Mouse (Mus musculus) neural tube, embryonic 12.5 days (tissue): ENCODE measurements around the gene Gm11011. TPM values are rescaled to one million over a fixed set of nuclear protein-coding genes. Genes with fewer than 3 reads are reported as not detected.

Experiments used
- ATAC-seq: fragments of 200-750 bp; cut with Nextera tagmentation; 2 replicates; pipeline ENCODE4 v1.8.0; 2017; ENCODE audit warnings: low read depth, mild to moderate bottlenecking, moderate TSS enrichment, moderate library complexity; ENCODE audit not compliant: low FRiP score
- H3K27ac ChIP-seq: fragments of 300-500 bp; sonication (generic); 2 replicates; pipeline ENCODE4 v1.5.1; 2016
- H3K27me3 ChIP-seq: fragments of 300-500 bp; sonication (generic); replicated peaks from 2 replicates; pipeline ENCODE4 v1.6.1; 2016; ENCODE audit warnings: mild to moderate bottlenecking
- H3K36me3 ChIP-seq: fragments of 300-500 bp; sonication (generic); 2 replicates; pipeline ENCODE4 v1.6.1; 2016; ENCODE audit warnings: mild to moderate bottlenecking
- H3K4me1 ChIP-seq: fragments of 300-500 bp; sonication (generic); 2 replicates; pipeline ENCODE4 v1.6.1; 2016
- H3K4me2 ChIP-seq: fragments of 300-500 bp; sonication (generic); replicated peaks from 2 replicates; pipeline ENCODE4 v1.6.1; 2016; ENCODE audit warnings: mild to moderate bottlenecking
- H3K4me3 ChIP-seq: fragments of 300-500 bp; sonication (generic); 2 replicates; pipeline ENCODE4 v1.5.1; 2016
- H3K9ac ChIP-seq: fragments of 300-500 bp; sonication (generic); 2 replicates; pipeline ENCODE4 v1.6.1; 2016; ENCODE audit warnings: mild to moderate bottlenecking
- H3K9me3 ChIP-seq: fragments of 300-500 bp; sonication (generic); 2 replicates; pipeline ENCODE4 v1.6.1; 2016; ENCODE audit warnings: mild to moderate bottlenecking
- WGBS: fragments of 180-500 bp; shearing (Covaris S2); methylation state at CpG from one replicate; pipeline ENCODE4 v1.1.7; 2016; 5-methylcytosine and 5-hydroxymethylcytosine counted together
- polyA plus RNA-seq: library from polyadenylated mRNA; unstranded; fragments of >200 nt; fragmentation: Nextera tagmentation; extraction: Ambion mirVana; gene quantifications from 2 replicates; pipeline ENCODE4 v1.2.1, GENCODE M21; 2016

The Gm11011 gene
- polyA plus RNA-seq, 1 experiment from 2014 or later = not detected

GRCm38 (mm10) chr2:169584745-169585456, 2.6 kb downstream of the Gm11011 start:
- Histone ChIP-seq H3K4me3 (no peak overlapping the region), H3K27me3 (no peaks in the 10 kb centered on the region), H3K27ac (no peak overlapping the region), H3K4me1 (no peaks in the 10 kb centered on the region), H3K9me3 (no peaks in the 10 kb centered on the region), H3K36me3 (no peaks in the 10 kb centered on the region), H3K4me2 (no peak overlapping the region), H3K9ac (no peak overlapping the region)
- no peak for ATAC-seq
- 63% methylated on average over 15 of the region's 15 CpGs for WGBS

- WGBS = 73% methylated on average over 3 of the region's 3 CpGs
- ATAC-seq = no peak
- no peak overlapping the region for H3K4me3 ChIP-seq
- H3K9ac ChIP-seq = no peak overlapping the region
- H3K9me3 ChIP-seq = no peaks in the 10 kb centered on the region
- no peak overlapping the region for H3K27ac ChIP-seq
- H3K4me1 ChIP-seq = no peaks in the 10 kb centered on the region
- H3K27me3 ChIP-seq = no peaks in the 10 kb centered on the region
- no peak overlapping the region for H3K4me2 ChIP-seq
- H3K36me3 ChIP-seq = no peaks in the 10 kb centered on the region
Observed at GRCm38 (mm10) chr2:169583476-169583875, 4.1 kb downstream of the Gm11011 start.

- no peaks in the 10 kb centered on the region for H3K36me3 ChIP-seq
- no peak overlapping the region for H3K4me2 ChIP-seq
- no peaks in the 10 kb centered on the region for H3K4me1 ChIP-seq
- no peak for ATAC-seq
- H3K9me3 ChIP-seq = no peaks in the 10 kb centered on the region
- H3K4me3 ChIP-seq = no peak overlapping the region
- H3K27ac ChIP-seq = no peak overlapping the region
- H3K9ac ChIP-seq = no peak overlapping the region
- 77% methylated on average over 7 of the region's 7 CpGs for WGBS
- H3K27me3 ChIP-seq = no peaks in the 10 kb centered on the region
Observed at GRCm38 (mm10) chr2:169577508-169578196, 9.9 kb downstream of the Gm11011 start.

- H3K4me1 ChIP-seq = no peaks in the 10 kb centered on the region
- ATAC-seq = no peak
- no peaks in the 10 kb centered on the region for H3K36me3 ChIP-seq
- no peak overlapping the region for H3K4me2 ChIP-seq
- H3K27ac ChIP-seq = no peak overlapping the region
- WGBS = 78% methylated on average over 10 of the region's 10 CpGs
- H3K4me3 ChIP-seq = no peak overlapping the region
- H3K9me3 ChIP-seq = no peaks in the 10 kb centered on the region
- no peaks in the 10 kb centered on the region for H3K27me3 ChIP-seq
- H3K9ac ChIP-seq = no peak overlapping the region
Observed at GRCm38 (mm10) chr2:169570063-169570462, 17.5 kb downstream of the Gm11011 start.

- Histone ChIP-seq H3K4me3 (no peak overlapping the region), H3K36me3 (no peaks in the 10 kb centered on the region), H3K27me3 (no peaks in the 10 kb centered on the region), H3K9me3 (no peaks in the 10 kb centered on the region), H3K9ac (no peak overlapping the region), H3K4me2 (no peak overlapping the region), H3K4me1 (no peaks in the 10 kb centered on the region), H3K27ac (no peak overlapping the region)
- 80% methylated on average over 4 of the region's 4 CpGs for WGBS
- no peak for ATAC-seq
Observed at GRCm38 (mm10) chr2:169566159-169566558, 21.4 kb downstream of the Gm11011 start.

- Histone ChIP-seq H3K4me3 (no peak overlapping the region), H3K4me1 (no peaks in the 10 kb centered on the region), H3K36me3 (no peaks in the 10 kb centered on the region), H3K9ac (no peak overlapping the region), H3K4me2 (no peak overlapping the region), H3K27me3 (no peaks in the 10 kb centered on the region), H3K27ac (no peak overlapping the region), H3K9me3 (no peaks in the 10 kb centered on the region)
- ATAC-seq = no peak
- WGBS = 90% methylated on average over 7 of the region's 7 CpGs
Observed at GRCm38 (mm10) chr2:169565751-169566150, 21.8 kb downstream of the Gm11011 start.

GRCm38 (mm10) chr2:169545674-169546073, 41.9 kb downstream of the Gm11011 start:
- Histone ChIP-seq H3K4me1 (no peaks in the 10 kb centered on the region), H3K36me3 (no peaks in the 10 kb centered on the region), H3K27ac (no peak overlapping the region), H3K27me3 (no peaks in the 10 kb centered on the region), H3K4me3 (no peak overlapping the region), H3K9me3 (no peaks in the 10 kb centered on the region), H3K9ac (no peak overlapping the region), H3K4me2 (no peak overlapping the region)
- no peak for ATAC-seq
- WGBS = 88% methylated on average over 7 of the region's 7 CpGs

- H3K27me3 ChIP-seq = no peaks in the 10 kb centered on the region
- no peaks in the 10 kb centered on the region for H3K4me1 ChIP-seq
- H3K9ac ChIP-seq = no peak overlapping the region
- no peaks in the 10 kb centered on the region for H3K36me3 ChIP-seq
- no peak overlapping the region for H3K4me2 ChIP-seq
- no peak overlapping the region for H3K4me3 ChIP-seq
- H3K9me3 ChIP-seq = no peaks in the 10 kb centered on the region
- H3K27ac ChIP-seq = no peak overlapping the region
- WGBS = 84% methylated on average over 4 of the region's 4 CpGs
- ATAC-seq = no peak
Observed at GRCm38 (mm10) chr2:169538906-169539305, 48.6 kb downstream of the Gm11011 start.

Other genes with a start within 250 kb of the Gm11011 start
- gene Tshz2, start 45.3 kb upstream of the Gm11011 start, polyA plus RNA-seq = 30.7 and 33.7 TPM in 2 replicates